Mouse (Mus musculus) spleen, postnatal 36 days (tissue): Measurements from ENCODE around the gene Tex19.1.
"Not testable (repeated sequence)": the region's sequence is repeated elsewhere in the genome, so short reads cannot be mapped to it uniquely, and the experiment has no call there.

Experiments
- DNase-seq, 2 experiments: peaks; one replicate each; pipeline ENCODE4 v3.0.0; 2022; ENCODE audit warnings: low spot score in 2 of 2, mixed read lengths in 1 of 2

The Tex19.1 gene

GRCm38 (mm10) chr11:121145865-121146264 is at the start of gene Tex19.1:
Gene Tex19.1, plus strand, starts transcription at chr11:121146143.
- no peak for DNase-seq

GRCm38 (mm10) chr11:121099762-121100161 is 46.2 kb upstream of the Tex19.1 start:
- no peak for DNase-seq

GRCm38 (mm10) chr11:121100692-121101091 is 45.3 kb upstream of the Tex19.1 start:
- DNase-seq: no peak

- DNase-seq: no peak
Observed at GRCm38 (mm10) chr11:121101124-121101805, 44.7 kb upstream of the Tex19.1 start.

- DNase-seq: not testable (repeated sequence)
Observed at GRCm38 (mm10) chr11:121107242-121107641, 38.7 kb upstream of the Tex19.1 start.

GRCm38 (mm10) chr11:121108061-121108460 is 37.9 kb upstream of the Tex19.1 start:
- DNase-seq: no peak

- DNase-seq: no peak
Observed at GRCm38 (mm10) chr11:121109986-121110385, 36.0 kb upstream of the Tex19.1 start.

- DNase-seq: no peak
Observed at GRCm38 (mm10) chr11:121111051-121111450, 34.9 kb upstream of the Tex19.1 start.

GRCm38 (mm10) chr11:121111601-121112000 is 34.3 kb upstream of the Tex19.1 start:
- DNase-seq: no peak

GRCm38 (mm10) chr11:121112091-121112775 is 33.7 kb upstream of the Tex19.1 start:
- no peak for DNase-seq

- DNase-seq: no peak
Observed at GRCm38 (mm10) chr11:121118106-121118505, 27.8 kb upstream of the Tex19.1 start.

GRCm38 (mm10) chr11:121118577-121118976 is 27.4 kb upstream of the Tex19.1 start, which contains the start of gene Tex19.2:
Gene Tex19.2, minus strand, starts transcription at chr11:121118677.
- no peak for DNase-seq

GRCm38 (mm10) chr11:121121151-121121550 is 24.8 kb upstream of the Tex19.1 start:
- DNase-seq: no peak

- DNase-seq: no peak
Observed at GRCm38 (mm10) chr11:121122024-121122670, 23.8 kb upstream of the Tex19.1 start.

GRCm38 (mm10) chr11:121123438-121123837 is 22.5 kb upstream of the Tex19.1 start:
- no peak for DNase-seq

GRCm38 (mm10) chr11:121125522-121126172 is 20.3 kb upstream of the Tex19.1 start:
- DNase-seq: no peak

GRCm38 (mm10) chr11:121126395-121126794 is 19.5 kb upstream of the Tex19.1 start:
- DNase-seq: no peak

- no peak for DNase-seq
Observed at GRCm38 (mm10) chr11:121127441-121127840, 18.5 kb upstream of the Tex19.1 start.

- DNase-seq: no peak
Observed at GRCm38 (mm10) chr11:121129616-121130015, 16.3 kb upstream of the Tex19.1 start.

GRCm38 (mm10) chr11:121134600-121134999 is 11.3 kb upstream of the Tex19.1 start:
- DNase-seq: no peak

- DNase-seq: no peak
Observed at GRCm38 (mm10) chr11:121137682-121138081, 8.3 kb upstream of the Tex19.1 start.

GRCm38 (mm10) chr11:121138732-121139131 is 7.2 kb upstream of the Tex19.1 start:
- no peak for DNase-seq
